Mouse (Mus musculus): ENCODE measurements at regions not wholly inside any gene's neighbourhood (a gene's known extent, or its start where the extent isn't known, plus 50 kb on each side); places are given as distances from the start of the nearest gene placed in this dataset.
"Not testable (repeated sequence)": the region's sequence is repeated elsewhere in the genome, so short reads cannot be mapped to it uniquely, and the experiment has no call there.

DNA sequence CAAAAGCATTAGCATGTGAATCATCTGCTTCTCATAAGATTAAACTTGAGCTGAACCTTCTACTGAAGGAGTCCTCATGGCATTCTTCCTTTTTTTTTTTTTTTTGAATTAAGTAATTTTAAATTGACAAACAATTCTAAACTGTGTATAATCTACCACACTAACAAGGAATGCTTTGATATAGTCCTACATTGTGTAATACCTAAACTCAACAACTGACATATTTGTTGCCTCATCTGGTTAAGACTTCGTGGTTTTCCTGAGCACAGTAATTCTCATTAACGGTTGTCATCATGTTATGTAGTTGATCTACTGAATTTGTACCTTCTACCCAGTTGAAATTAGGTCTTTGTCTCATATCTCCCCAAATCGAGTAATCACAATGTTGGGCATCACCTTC is 83.9 kb upstream of the Hcrtr2 start:
- no peak for DNase-seq (ENCODE audit: low spot score in 2 of 2)
- intact Hi-C loops (cut with DNase I), result no loop called here

DNA sequence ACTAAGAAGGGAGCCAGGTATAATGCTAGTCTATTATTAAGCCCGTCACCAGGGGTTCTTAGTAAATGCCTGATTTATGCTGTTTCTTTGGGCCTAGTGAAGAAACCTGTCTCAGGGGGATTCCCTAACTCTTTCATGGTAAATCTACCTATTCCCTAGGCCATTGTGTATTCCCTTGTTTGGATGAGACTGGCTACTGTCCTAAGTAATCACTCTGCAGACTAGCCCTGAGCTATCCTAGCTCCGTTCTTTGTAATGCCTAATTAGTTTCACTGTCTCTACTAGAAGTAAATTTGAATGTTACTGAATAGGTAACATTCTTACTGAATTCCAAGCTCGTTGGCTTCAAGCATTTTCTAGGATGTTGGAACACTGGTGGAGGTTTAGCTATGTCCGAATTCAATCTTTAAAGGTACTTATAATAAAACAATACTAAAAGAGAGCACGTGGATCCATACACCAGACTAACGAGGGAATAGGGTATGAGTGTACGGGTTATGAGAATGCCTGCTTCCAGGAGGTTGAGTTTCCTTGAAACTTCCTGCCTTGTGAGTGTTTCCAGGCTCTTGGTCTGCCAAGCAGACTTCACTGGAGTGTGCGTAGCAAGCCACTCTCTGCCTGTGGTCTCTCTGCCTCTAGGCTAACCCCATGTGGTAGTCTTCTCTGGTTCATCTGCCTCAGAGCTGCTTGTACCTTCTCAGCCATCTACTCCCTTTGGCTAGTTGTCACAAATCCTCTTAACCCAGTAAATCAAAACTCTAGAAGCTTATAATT is 78.4 kb upstream of the Hcrtr2 start:
- DNase-seq (ENCODE audit: low spot score in 2 of 2); intact Hi-C loops (cut with DNase I): not testable (repeated sequence)

DNA sequence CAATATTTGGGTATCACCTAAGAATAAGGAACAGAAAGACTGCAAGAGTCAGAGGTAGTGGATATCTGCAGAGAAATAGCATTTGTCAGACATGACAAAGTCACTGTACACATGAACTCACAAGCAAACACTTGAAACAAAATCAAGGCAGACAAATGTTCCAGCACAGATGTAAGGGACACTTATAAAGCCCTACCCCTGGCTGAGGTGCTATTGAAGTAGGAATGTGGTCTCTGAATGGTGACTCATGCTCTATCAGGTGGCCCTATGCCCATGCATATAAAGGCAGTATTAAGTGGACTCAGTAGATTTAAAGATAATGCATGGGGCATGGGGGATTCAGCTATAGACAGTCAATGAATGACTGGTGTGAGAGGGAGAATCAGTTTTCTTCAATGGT is 77.2 kb upstream of the Hcrtr2 start:
- intact Hi-C loops (cut with DNase I), result no loop called here
- DNase-seq (ENCODE audit: low spot score in 2 of 2), result no peak

DNA sequence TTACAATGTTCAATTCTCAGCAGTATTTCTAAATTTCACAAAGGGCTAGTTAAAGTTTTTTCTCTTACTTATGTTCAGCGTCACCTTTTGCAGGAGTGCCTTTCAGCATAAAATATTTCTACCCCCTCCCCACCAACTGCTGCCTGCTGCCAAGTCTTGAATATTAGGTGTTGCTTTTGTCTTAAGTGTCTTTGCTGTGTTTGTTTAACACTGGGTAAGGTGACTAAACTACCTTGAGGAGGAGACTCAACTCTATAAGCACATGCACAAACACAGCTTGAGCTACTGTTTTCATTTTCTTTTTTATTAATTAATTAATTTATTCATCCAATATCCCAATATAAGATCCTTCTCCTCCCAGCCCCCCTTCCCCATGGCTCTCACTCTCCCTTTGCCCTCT is 70.1 kb upstream of the Hcrtr2 start:
- intact Hi-C loops (cut with DNase I), result no loop called here
- DNase-seq (ENCODE audit: low spot score in 2 of 2), result no peak

DNA sequence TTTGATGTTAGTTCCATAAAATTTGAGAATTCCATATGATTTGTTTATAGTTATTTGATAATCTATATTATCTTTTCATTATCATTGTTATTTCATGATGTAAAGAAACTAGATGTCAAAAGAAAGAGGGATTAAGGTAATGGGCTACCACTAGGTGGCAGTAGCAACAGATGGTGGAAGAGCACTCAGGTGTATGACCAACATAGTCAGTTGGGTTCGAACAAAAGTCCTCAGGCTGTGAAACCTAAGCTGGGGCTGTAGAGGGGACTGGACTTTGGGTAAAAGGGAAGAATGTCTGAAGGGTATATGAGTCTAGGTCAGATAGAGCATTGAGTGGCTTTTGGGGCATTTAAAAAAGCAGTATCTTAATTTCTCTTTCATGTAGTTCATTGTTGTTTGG is 67.2 kb upstream of the Hcrtr2 start:
- intact Hi-C loops (cut with DNase I), result no loop called here
- DNase-seq (ENCODE audit: low spot score in 2 of 2), result peak; percentile 2 to 27

All from left cerebral cortex, postnatal 14 days (tissue).